Mouse (Mus musculus) embryonic facial prominence, embryonic 10.5 days (tissue): ENCODE results near the gene Hspb1. TPM values are rescaled to one million over a fixed set of nuclear protein-coding genes. Genes with fewer than 3 reads are reported as not detected.

ENCODE experiments used
- DNase-seq: peaks from one replicate; pipeline ENCODE4 v3.0.0-alpha.2; 2017; ENCODE audit warnings: low spot score
- H3K27ac ChIP-seq: fragments of 300-500 bp; sonication (generic); replicated peaks from 2 replicates; pipeline ENCODE4 v1.5.1; 2016; ENCODE audit warnings: mild to moderate bottlenecking
- H3K27me3 ChIP-seq: fragments of 300-500 bp; sonication (generic); replicated peaks from 2 replicates; pipeline ENCODE4 v1.6.1; 2016; ENCODE audit warnings: low read depth, mild to moderate bottlenecking; ENCODE audit not compliant: poor library complexity, severe bottlenecking
- H3K36me3 ChIP-seq: fragments of 300-500 bp; sonication (generic); replicated peaks from 2 replicates; pipeline ENCODE4 v1.6.1; 2016; ENCODE audit warnings: mild to moderate bottlenecking, moderate library complexity
- H3K4me1 ChIP-seq: fragments of 300-500 bp; sonication (generic); 2 replicates; pipeline ENCODE4 v1.6.1; 2016
- H3K4me3 ChIP-seq: fragments of 300-500 bp; sonication (generic); 2 replicates; pipeline ENCODE4 v1.5.1; 2016; ENCODE audit warnings: mild to moderate bottlenecking, moderate library complexity
- H3K9me3 ChIP-seq: fragments of 300-500 bp; sonication (generic); 2 replicates; pipeline ENCODE4 v1.6.1; 2016; ENCODE audit warnings: mild to moderate bottlenecking
- WGBS: fragments of 180-500 bp; shearing (Covaris S2); methylation state at CpG from one replicate; pipeline ENCODE4 v1.1.7; 2016; 5-methylcytosine and 5-hydroxymethylcytosine counted together
- polyA plus RNA-seq: library from polyadenylated mRNA; unstranded; fragments of >200 nt; fragmentation: Nextera tagmentation; extraction: Ambion mirVana; gene quantifications from 2 replicates; pipeline ENCODE4 v1.2.1, GENCODE M21; 2016

Hspb1 gene
- polyA plus RNA-seq, 1 experiment from 2014 or later: 24.4 TPM

DNA sequence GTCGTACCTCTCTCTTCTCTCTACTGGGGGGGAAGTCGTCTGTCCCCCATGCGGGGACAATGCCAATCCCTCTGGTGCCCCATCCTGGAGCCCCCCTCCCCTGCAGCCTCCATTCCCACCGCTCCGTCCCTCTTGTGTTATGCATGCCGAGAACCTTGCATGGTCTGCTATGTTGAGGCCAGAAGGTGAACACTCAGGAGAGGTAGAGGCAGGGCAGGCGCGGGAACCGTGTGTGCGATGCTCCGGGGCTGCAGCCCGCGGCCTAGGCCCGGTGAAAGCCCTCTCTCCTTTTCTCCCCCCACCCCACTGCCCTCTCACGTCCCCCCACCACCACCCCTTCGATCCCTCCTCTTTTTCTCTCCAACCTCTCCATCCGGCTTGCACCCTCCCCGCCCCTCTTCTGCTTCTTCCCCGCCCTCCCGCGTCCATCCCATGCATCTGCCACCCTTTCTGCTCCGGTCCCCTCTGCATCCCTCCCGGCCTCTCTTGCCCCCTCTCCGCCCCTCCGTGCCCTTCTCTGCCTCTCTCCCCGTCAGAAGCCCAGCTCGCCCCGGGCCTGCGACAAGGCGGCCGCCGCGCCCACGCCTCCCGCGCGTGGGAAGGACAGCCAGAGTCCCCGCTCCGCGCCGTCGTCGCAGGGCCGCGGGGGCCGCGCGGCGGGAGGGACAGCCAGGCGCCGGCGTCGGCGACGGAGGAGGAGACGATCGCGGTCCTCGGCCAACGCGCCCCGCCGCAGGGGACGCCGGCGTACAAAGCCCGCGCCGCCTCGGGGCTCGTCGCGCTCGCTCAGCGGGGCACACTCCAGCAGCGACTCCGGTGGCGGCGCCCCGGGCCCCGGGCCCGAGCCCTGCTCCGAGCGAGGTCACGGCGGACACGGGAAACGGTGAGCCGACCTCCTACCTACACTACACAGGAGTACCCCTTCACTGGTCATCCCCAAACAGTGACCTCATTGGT lies 19.8 kb upstream of the Hspb1 start:
- H3K36me3 ChIP-seq: no peaks in the 10 kb centered on the region
- H3K4me1 ChIP-seq: peaks cover 20% of the 10 kb centered on the region
- peak overlapping the region; percentile 42; the same call in 1 of the 2 replicates for H3K27ac ChIP-seq
- peaks cover 98% of the 10 kb centered on the region for H3K27me3 ChIP-seq
- DNase-seq: peak; percentile 54
- WGBS: under 1% methylated on average over 89 of the region's 89 CpGs
- H3K9me3 ChIP-seq: no peaks in the 10 kb centered on the region
- peak overlapping the region; percentile 61 for H3K4me3 ChIP-seq

DNA sequence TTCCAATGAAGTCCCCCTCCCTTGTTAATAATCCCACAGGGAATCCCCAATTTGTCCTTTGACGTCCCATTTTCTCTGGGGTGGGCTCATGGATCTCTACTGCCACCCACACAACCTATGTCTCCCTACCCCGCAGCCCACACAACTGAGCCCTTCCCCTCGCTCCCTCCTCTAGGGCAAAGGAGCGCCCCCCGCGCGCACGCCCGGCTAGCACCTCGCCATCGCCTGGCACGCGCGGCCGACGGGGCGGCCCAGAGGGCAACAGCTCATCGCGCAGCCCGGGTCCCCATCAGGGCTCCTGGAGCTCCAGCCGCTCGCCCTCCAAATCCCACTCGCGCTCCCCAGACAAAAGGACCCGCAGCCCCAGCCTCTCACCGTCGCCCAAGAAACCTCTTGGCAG lies 19.1 kb upstream of the Hspb1 start:
- WGBS: 2% methylated on average over 27 of the region's 27 CpGs
- no peak overlapping the region for H3K27ac ChIP-seq

DNA sequence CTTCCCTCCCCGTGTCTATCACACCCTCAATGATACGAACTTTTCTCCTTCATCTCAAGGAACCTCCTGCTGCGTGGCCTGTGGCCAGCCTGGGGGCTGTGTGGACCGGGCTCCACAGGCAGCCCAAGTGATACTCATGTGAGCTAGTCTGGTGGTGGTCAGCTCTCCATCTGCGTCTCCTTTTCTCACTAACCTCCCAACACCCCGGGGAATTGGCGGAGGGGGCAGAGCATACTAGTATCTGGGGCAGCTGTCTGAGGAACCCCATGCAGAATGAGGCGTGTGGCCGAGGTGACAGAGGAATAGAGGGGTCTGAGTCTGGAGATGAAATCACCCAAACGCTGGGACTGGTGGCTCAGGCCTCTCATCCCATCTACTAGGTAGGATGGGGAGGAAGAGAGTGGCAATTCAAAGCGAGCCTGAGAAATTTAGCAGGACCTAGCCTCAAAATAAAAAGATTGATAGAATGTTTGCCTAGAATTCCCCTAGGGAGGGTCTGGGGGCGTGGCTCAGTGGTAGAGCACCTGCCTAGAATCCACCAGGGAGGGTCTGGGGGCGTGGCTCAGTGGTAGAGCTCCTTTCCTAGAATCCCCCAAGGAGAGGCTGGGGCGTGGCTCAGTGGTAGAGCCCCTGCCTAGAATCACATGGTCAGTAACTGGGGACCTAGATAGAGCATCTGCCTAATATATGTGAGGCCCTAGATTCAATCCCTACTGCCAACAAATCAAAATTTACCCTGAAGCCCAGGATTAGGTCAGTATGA lies 17.9 kb upstream of the Hspb1 start:
- Histone ChIP-seq H3K9me3 (no peaks in the 10 kb centered on the region), H3K4me3 (no peak overlapping the region), H3K27ac (no peak overlapping the region), H3K27me3 (peaks cover 98% of the 10 kb centered on the region), H3K4me1 (peaks cover 27% of the 10 kb centered on the region), H3K36me3 (no peaks in the 10 kb centered on the region)
- DNase-seq: no peak
- whole genome bisulfite sequencing: 62% methylated on average over 14 of the region's 14 CpGs

More for the DNA sequence above, 19.1 kb upstream of the Hspb1 start:
- no peak for DNase-seq
- peaks cover 27% of the 10 kb centered on the region for H3K4me1 ChIP-seq
- H3K9me3 ChIP-seq: no peaks in the 10 kb centered on the region
- peak overlapping the region; percentile 61 for H3K4me3 ChIP-seq
- peaks cover 98% of the 10 kb centered on the region for H3K27me3 ChIP-seq
- H3K36me3 ChIP-seq: no peaks in the 10 kb centered on the region

DNA sequence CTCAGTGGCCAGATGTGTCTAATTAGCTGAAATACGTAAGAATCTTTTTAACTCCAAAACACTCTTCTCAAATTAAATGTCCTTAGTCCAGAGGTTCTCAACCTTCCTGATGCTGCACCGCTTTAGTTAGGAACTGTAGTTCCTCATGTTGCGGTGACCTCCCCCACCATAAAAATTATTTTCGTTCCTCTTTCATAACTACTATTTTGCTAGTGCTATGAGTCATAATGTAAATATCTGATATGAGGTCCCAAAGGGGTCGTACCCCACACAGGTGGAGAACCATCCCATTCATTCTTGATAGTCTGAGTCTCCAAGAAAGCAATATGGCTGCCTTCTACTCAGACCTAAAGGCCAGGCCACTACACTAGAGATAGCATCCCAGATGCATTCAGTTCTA lies 17.2 kb upstream of the Hspb1 start:
- no peak overlapping the region for H3K4me3 ChIP-seq
- no peak overlapping the region for H3K27ac ChIP-seq
- H3K9me3 ChIP-seq: no peaks in the 10 kb centered on the region
- peaks cover 27% of the 10 kb centered on the region for H3K4me1 ChIP-seq
- no peaks in the 10 kb centered on the region for H3K36me3 ChIP-seq
- WGBS: 83% methylated on average over 5 of the region's 5 CpGs
- DNase-seq: no peak
- peaks cover 97% of the 10 kb centered on the region for H3K27me3 ChIP-seq

DNA sequence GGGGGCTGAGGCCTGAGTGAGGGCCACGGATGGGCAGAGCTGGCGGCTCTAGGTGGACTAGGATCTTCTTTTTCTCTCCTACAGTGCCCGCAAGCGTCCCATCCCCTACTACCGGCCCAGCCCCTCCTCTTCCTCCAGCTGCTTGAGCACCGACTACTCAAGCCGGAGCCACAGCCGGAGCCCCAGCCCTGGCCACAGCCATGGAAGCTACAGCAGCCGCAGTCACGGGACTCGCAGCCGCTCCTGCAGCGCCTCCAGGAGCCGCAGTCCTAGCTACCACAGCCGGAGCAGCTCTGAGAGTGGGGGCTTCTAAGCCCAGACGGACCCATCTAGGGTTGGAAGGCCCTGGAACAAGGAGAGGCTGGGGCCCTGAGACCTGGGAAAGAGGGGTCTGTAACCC lies 14.7 kb upstream of the Hspb1 start:
- DNase-seq: peak; percentile 54
- Histone ChIP-seq H3K4me3 (peak overlapping the region; percentile 26; the same call in 1 of the 2 replicates), H3K9me3 (no peaks in the 10 kb centered on the region), H3K27ac (0 out of 2 replicates have a peak overlapping the region, but pooled peaks have one; percentile 1), H3K36me3 (no peaks in the 10 kb centered on the region), H3K4me1 (peaks cover 28% of the 10 kb centered on the region), H3K27me3 (peaks cover 74% of the 10 kb centered on the region)
- WGBS: 10% methylated on average over 16 of the region's 16 CpGs

DNA sequence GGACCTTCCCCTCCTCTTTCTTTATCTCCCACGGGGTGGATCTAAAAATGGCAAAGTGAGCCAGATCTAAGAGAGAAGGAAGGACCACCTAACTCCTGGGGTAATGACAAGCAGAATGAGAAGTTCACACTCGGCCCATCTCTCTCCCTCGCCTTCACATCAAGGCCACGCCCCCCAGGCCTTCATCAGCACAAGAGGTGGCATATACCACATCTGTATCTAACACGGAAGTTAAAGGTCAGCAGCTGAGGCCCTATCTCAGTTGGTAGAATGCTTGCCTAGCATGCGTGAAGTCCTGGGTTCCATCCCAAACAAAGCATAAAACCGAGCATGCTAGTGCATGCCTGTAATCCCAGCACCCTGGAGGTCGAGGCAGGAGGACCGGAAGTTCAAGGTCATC lies 14.0 kb upstream of the Hspb1 start:
- WGBS: 64% methylated on average over 9 of the region's 9 CpGs
- peaks cover 23% of the 10 kb centered on the region for H3K4me1 ChIP-seq
- no peaks in the 10 kb centered on the region for H3K9me3 ChIP-seq
- H3K36me3 ChIP-seq: no peaks in the 10 kb centered on the region
- no peak overlapping the region for H3K27ac ChIP-seq
- DNase-seq: no peak
- no peak overlapping the region for H3K4me3 ChIP-seq
- H3K27me3 ChIP-seq: peaks cover 66% of the 10 kb centered on the region

DNA sequence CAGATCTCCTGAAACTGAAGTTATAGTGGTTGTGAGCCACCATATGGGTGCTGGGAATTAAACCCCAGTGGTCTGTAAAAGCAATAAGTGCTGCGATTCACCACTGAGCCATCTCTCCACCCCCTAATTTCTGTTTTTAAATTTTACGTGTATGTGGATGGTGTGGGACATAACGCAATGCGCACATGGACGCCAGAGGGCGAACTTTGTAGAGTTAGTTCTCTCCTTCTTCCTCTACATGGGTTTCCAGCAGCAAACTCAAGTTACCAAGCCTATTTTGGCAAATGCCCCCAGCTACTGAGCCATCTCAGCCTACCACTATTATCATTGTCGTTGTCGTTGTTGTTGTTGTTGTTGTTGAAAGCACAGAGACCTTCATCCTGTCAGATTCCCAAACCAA lies 10.5 kb upstream of the Hspb1 start:
- peak; percentile 64 for DNase-seq

DNA sequence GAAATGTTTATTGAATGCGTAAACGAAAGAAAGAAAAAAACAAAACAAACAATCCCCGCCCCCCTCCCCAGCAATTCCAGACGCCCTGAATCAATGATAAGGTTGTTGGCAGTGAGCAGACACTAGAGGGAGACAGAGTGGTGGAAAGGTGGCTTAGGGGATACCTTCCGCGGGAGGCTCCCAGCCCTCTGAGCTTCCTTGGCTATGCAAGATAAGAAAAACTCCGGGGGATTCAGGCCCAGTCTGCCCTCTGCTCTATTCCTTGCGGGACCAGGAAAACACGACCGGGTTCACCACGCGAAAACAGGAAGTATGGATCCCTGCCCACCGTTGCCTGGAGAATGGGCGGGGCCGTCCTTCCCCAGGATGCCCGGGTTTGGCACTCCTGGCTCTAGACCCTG lies 9.9 kb upstream of the Hspb1 start:
- H3K27ac ChIP-seq: peak overlapping the region; percentile 44; the same call in 1 of the 2 replicates
- peak overlapping the region; percentile 51 for H3K4me3 ChIP-seq
- no peaks in the 10 kb centered on the region for H3K9me3 ChIP-seq
- H3K4me1 ChIP-seq: peaks cover 18% of the 10 kb centered on the region
- WGBS: under 1% methylated on average over 16 of the region's 16 CpGs
- DNase-seq: peak; percentile 69
- no peaks in the 10 kb centered on the region for H3K36me3 ChIP-seq
- peaks cover 36% of the 10 kb centered on the region for H3K27me3 ChIP-seq

More for the DNA sequence above, 10.5 kb upstream of the Hspb1 start:
- WGBS: 28% methylated on average over 8 of the region's 8 CpGs
- peak overlapping the region; percentile 51 for H3K4me3 ChIP-seq
- no peaks in the 10 kb centered on the region for H3K36me3 ChIP-seq
- no peaks in the 10 kb centered on the region for H3K9me3 ChIP-seq
- peaks cover 40% of the 10 kb centered on the region for H3K27me3 ChIP-seq
- H3K4me1 ChIP-seq: peaks cover 19% of the 10 kb centered on the region
- H3K27ac ChIP-seq: no peak overlapping the region

DNA sequence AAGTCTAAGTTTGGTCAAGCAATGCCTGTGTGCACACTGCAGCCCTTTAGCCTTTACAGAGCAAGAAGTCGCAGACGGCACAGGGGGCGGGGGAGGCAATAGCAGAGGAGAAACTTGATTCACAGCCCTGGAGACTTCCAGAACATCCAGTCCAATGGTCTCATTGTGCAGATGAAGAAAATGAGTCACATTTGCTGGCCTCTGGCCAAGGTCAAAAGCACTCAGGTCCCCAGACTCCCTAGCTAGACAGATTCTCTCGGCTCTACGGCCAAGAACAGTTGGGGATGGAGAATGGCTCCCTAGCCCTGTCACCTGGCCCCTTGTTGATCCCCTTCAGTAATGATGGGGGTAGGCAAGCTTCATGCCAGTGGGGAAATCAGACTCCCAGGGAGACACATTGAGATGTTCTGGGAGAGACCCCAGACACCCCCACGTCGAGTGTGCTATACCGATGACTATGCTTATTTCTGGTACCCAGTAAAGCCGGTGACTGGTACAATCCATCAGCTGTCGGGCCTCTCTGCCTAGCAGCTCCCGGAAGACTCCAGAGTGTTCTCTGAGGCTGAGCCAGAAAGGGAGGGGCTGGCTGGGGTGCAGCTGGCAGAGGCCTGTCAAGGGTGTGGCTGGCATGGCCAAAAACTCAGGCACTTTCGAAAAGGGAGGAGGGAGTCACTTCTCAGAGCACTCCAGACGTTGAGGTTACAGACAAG lies 8.1 kb upstream of the Hspb1 start:
- no peak overlapping the region for H3K4me3 ChIP-seq
- WGBS: 71% methylated on average over 13 of the region's 13 CpGs
- H3K4me1 ChIP-seq: peaks cover 10% of the 10 kb centered on the region
- peaks cover 24% of the 10 kb centered on the region for H3K27me3 ChIP-seq
- no peak for DNase-seq
- no peaks in the 10 kb centered on the region for H3K9me3 ChIP-seq
- no peaks in the 10 kb centered on the region for H3K36me3 ChIP-seq
- no peak overlapping the region for H3K27ac ChIP-seq

DNA sequence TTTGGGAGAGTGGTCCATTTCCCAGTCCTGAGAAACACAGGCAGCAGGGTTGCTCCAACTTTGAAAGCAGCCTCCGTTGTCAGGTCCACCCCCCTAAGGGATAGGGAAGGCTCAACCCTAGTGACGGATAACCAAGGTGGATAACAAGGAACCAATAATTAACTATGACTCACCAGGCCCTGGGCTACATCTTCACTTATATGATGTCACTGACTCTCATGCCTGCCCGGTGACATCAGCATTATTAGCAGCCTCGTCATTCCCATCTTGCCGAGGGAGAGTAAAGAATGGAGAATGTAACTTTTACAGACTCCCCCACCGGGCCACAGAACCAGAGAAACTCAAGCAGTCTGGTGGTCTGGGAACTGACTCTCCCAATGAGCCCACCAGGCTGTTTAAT lies 3.1 kb upstream of the Hspb1 start:
- Histone ChIP-seq H3K27me3 (peaks cover 50% of the 10 kb centered on the region), H3K4me1 (peaks cover 17% of the 10 kb centered on the region), H3K36me3 (no peaks in the 10 kb centered on the region), H3K27ac (no peak overlapping the region), H3K4me3 (no peak overlapping the region), H3K9me3 (no peaks in the 10 kb centered on the region)
- WGBS: 77% methylated on average over 6 of the region's 6 CpGs
- no peak for DNase-seq

DNA sequence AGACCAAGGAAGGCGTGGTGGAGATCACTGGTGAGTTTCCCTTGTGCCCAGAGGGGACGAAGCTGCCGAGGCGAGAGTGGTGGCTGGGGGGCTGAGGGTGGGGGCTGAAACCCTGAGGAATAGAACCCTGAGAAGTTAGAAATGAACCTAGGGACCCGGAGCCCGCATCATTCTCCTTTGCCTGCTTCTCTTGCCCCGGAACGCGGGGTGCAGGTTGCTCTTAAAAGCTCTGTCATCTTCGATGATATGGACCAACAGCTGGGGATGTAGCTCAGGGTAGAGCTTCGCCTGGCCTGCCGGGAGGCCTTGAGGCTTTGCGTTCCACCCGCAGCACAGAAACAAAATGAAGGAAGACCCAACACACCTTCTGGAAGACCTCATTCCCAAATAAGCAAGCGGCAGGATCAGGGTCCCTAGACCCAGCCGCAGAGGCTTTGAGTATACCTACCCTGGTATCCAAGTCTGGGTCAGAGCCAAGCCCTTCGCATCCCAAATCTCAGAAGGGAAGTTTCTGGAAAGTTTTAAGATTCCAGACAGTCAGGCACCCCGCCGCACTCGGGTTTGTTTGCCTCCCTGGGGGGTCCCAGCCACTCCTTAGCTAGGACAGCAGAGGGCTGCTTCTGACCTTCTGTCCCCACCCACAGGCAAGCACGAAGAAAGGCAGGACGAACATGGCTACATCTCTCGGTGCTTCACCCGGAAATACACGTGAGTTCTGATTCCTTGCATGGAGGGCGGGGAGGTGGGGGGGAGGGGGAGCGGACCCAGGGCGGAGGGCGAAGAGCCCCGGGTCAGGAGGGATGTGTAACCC lies 891 bp downstream of the Hspb1 start:
- Histone ChIP-seq H3K27me3 (peaks cover 72% of the 10 kb centered on the region), H3K4me1 (peaks cover 24% of the 10 kb centered on the region), H3K36me3 (no peaks in the 10 kb centered on the region), H3K27ac (no peak overlapping the region), H3K4me3 (peak overlapping the region; percentile 44), H3K9me3 (no peaks in the 10 kb centered on the region)
- WGBS: 3% methylated on average over 30 of the region's 30 CpGs
- DNase-seq: no peak
